Mouse (Mus musculus) heart, postnatal 25 days (tissue): ENCODE measurements at regions not wholly inside any gene's neighbourhood (a gene's known extent, or its start where the extent isn't known, plus 50 kb on each side); places are given as distances from the start of the nearest gene placed in this dataset.
A peak's percentile ranks its signal among the peaks of the same experiment; 100 is the strongest.
"Not testable (repeated sequence)": the region's sequence is repeated elsewhere in the genome, so short reads cannot be mapped to it uniquely, and the experiment has no call there.

Experiments used
- DNase-seq: peaks from one replicate; pipeline ENCODE4 v3.0.0; 2022; ENCODE audit warnings: low spot score
- intact Hi-C: fragments of 180-260 bp; cut with DNase I; formaldehyde crosslinking; loops from one replicate; pipeline ENCODE4 v1.15.1; 2025

GRCm38 (mm10) chr8:103717723-103718122 lies 383.7 kb upstream of the Cdh5 start:
- no peak for DNase-seq
- intact Hi-C loops: no loop called here

- intact Hi-C loops: no loop called here
- no peak for DNase-seq
Observed at GRCm38 (mm10) chr8:103733466-103733865, 368.0 kb upstream of the Cdh5 start.

- DNase-seq: peak; percentile 56
- intact Hi-C loops: no loop called here
Observed at GRCm38 (mm10) chr8:103738330-103738729, 363.1 kb upstream of the Cdh5 start.

GRCm38 (mm10) chr8:103741395-103741794 lies 360.0 kb upstream of the Cdh5 start:
- intact Hi-C loops: no loop called here
- no peak for DNase-seq

GRCm38 (mm10) chr8:103748734-103749133 lies 352.7 kb upstream of the Cdh5 start:
- intact Hi-C loops: no loop called here
- DNase-seq: no peak

- no peak for DNase-seq
- intact Hi-C loops: no loop called here
Observed at GRCm38 (mm10) chr8:103750278-103751097, 350.9 kb upstream of the Cdh5 start.

- intact Hi-C loops: no loop called here
- DNase-seq: no peak
Observed at GRCm38 (mm10) chr8:103751161-103751560, 350.3 kb upstream of the Cdh5 start.

GRCm38 (mm10) chr8:103763821-103764220 lies 337.6 kb upstream of the Cdh5 start:
- intact Hi-C loops: no loop called here
- DNase-seq: no peak

- no peak for DNase-seq
- intact Hi-C loops: no loop called here
Observed at GRCm38 (mm10) chr8:103779658-103780057, 321.8 kb upstream of the Cdh5 start.

GRCm38 (mm10) chr8:103788308-103788707 lies 313.1 kb upstream of the Cdh5 start:
- intact Hi-C loops: no loop called here
- no peak for DNase-seq

- intact Hi-C loops: no loop called here
- no peak for DNase-seq
Observed at GRCm38 (mm10) chr8:103793331-103793730, 308.1 kb upstream of the Cdh5 start.

- intact Hi-C loops, DNase-seq: not testable (repeated sequence)
Observed at GRCm38 (mm10) chr8:103798630-103799029, 302.8 kb upstream of the Cdh5 start.

GRCm38 (mm10) chr8:103808171-103808570 lies 293.3 kb upstream of the Cdh5 start:
- DNase-seq: peak; percentile 8
- intact Hi-C loops: no loop called here

- intact Hi-C loops: no loop called here
- peak; percentile 62 for DNase-seq
Observed at GRCm38 (mm10) chr8:103808580-103808979, 292.8 kb upstream of the Cdh5 start.

- intact Hi-C loops: no loop called here
Observed at GRCm38 (mm10) chr8:103809140-103809539, 292.3 kb upstream of the Cdh5 start.

GRCm38 (mm10) chr8:103813954-103814591 lies 287.4 kb upstream of the Cdh5 start:
- DNase-seq: no peak
- intact Hi-C loops: no loop called here

More at GRCm38 (mm10) chr8:103809140-103809539, 292.3 kb upstream of the Cdh5 start:
- DNase-seq: no peak

- intact Hi-C loops: no loop called here
Observed at GRCm38 (mm10) chr8:103816101-103816894, 285.1 kb upstream of the Cdh5 start.

GRCm38 (mm10) chr8:103823541-103823940 lies 277.9 kb upstream of the Cdh5 start:
- intact Hi-C loops: no loop called here
- no peak for DNase-seq

More at GRCm38 (mm10) chr8:103816101-103816894, 285.1 kb upstream of the Cdh5 start:
- DNase-seq: no peak

- intact Hi-C loops: no loop called here
- no peak for DNase-seq
Observed at GRCm38 (mm10) chr8:103824747-103825146, 276.7 kb upstream of the Cdh5 start.

- intact Hi-C loops: no loop called here
- peak; percentile 12 for DNase-seq
Observed at GRCm38 (mm10) chr8:103825289-103825688, 276.1 kb upstream of the Cdh5 start.

- intact Hi-C loops: no loop called here
- no peak for DNase-seq
Observed at GRCm38 (mm10) chr8:103830416-103830815, 271.0 kb upstream of the Cdh5 start.
